Mouse (Mus musculus) small intestine, adult 2 months (tissue): Measurements from ENCODE around the gene Herpud2.

Source experiments
- CTCF ChIP-seq: fragments of 200-500 bp; IDR thresholded peaks from 2 replicates; pipeline ENCODE4 v1.5.1; 2012; ENCODE audit warnings: low read depth, mild to moderate bottlenecking, control low read depth, inconsistent platforms, low read length, moderate library complexity, mixed read lengths; ENCODE audit not compliant: insufficient replicate concordance, insufficient read length; ENCODE audit errors: extremely low read depth
- POLR2A ChIP-seq: fragments of 200-500 bp; IDR thresholded peaks from 2 replicates; pipeline ENCODE4 v1.6.1; 2012; ENCODE audit warnings: low read depth, mild to moderate bottlenecking, control low read depth, inconsistent platforms, low read length, moderate library complexity

DNA sequence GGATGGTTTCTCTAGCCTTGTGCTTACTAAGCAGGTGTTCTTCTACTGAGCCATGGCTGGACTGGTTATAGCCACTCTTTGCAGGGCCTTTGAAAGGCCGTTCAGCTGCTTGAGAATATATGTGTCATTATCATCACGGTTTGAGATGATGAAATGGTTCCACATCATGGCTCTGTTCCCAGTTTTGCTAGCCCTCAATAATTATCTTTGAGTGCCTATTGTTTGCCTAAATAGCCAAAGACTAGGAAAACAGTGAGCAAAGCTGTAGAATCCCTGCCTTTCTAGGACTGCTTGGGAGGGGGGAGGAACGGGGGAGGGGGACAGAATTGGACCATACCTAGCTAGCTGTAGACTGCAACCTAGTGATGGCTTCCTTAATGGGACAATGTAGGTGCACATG lies 48.5 kb upstream of the Herpud2 start:
- TF ChIP-seq CTCF: no peak
- no peak for TF ChIP-seq POLR2A
